Mouse (Mus musculus) heart, embryonic 14.5 days (tissue): ENCODE measurements around the gene Vmn1r38. TPM values are rescaled to one million over a fixed set of nuclear protein-coding genes. Genes with fewer than 3 reads are reported as not detected.
"Not testable (repeated sequence)": the region's sequence is repeated elsewhere in the genome, so short reads cannot be mapped to it uniquely, and the experiment has no call there.

Experiments
- ATAC-seq: fragments of 200-750 bp; cut with Nextera tagmentation; 2 replicates; pipeline ENCODE4 v1.8.0; 2017; ENCODE audit warnings: low read depth, moderate TSS enrichment; ENCODE audit not compliant: insufficient number of reproducible peaks, insufficient read depth, low FRiP score
- H3K27ac ChIP-seq, 2 experiments: fragments of 200-500 bp in 1 of 2; fragments of 300-500 bp in 1 of 2; sonication (generic) in 1 of 2; replicated peaks in 1 of 2; 2 replicates each; pipeline ENCODE4 v1.5.1; 2012 to 2014; ENCODE audit warnings: low read depth in 2 of 2, low read length in 2 of 2, control low read depth in 1 of 2, mild to moderate bottlenecking in 1 of 2, mixed read lengths in 1 of 2; ENCODE audit not compliant: control insufficient read depth in 1 of 2, insufficient read depth in 1 of 2
- H3K27me3 ChIP-seq: fragments of 300-500 bp; sonication (generic); 2 replicates; pipeline ENCODE4 v1.6.1; 2014; ENCODE audit warnings: mild to moderate bottlenecking, low read length, control low read depth; ENCODE audit not compliant: control insufficient read depth, insufficient read depth
- H3K36me3 ChIP-seq: fragments of 300-500 bp; sonication (generic); 2 replicates; pipeline ENCODE4 v1.6.1; 2014; ENCODE audit warnings: mild to moderate bottlenecking, control low read depth, low read length, mixed read lengths; ENCODE audit not compliant: control insufficient read depth, insufficient read depth
- H3K4me1 ChIP-seq, 2 experiments: fragments of 200-500 bp in 1 of 2; fragments of 300-500 bp in 1 of 2; sonication (generic) in 1 of 2; 2 replicates each; pipeline ENCODE4 v1.6.1; 2012 to 2014; ENCODE audit warnings: low read length in 2 of 2, control low read depth in 1 of 2, mixed read lengths in 1 of 2; ENCODE audit not compliant: control insufficient read depth in 2 of 2, insufficient read depth in 2 of 2
- H3K4me2 ChIP-seq: fragments of 300-500 bp; sonication (generic); 2 replicates; pipeline ENCODE4 v1.6.1; 2014; ENCODE audit warnings: mild to moderate bottlenecking, low read length
- H3K4me3 ChIP-seq, 2 experiments: fragments of 200-500 bp in 1 of 2; fragments of 300-500 bp in 1 of 2; sonication (generic) in 1 of 2; 2 replicates each; pipeline ENCODE4 v1.5.1; 2012 to 2014; ENCODE audit warnings: low read length in 2 of 2, mild to moderate bottlenecking in 2 of 2, control low read depth in 1 of 2, low read depth in 1 of 2, moderate library complexity in 1 of 2; ENCODE audit not compliant: control insufficient read depth in 1 of 2, insufficient read depth in 1 of 2
- H3K9ac ChIP-seq: fragments of 300-500 bp; sonication (generic); 2 replicates; pipeline ENCODE4 v1.6.1; 2014; ENCODE audit warnings: mild to moderate bottlenecking, low read length
- H3K9me3 ChIP-seq: fragments of 300-500 bp; sonication (generic); 2 replicates; pipeline ENCODE4 v1.6.1; 2016; ENCODE audit warnings: low read length, control low read depth; ENCODE audit not compliant: control insufficient read depth
- WGBS: fragments of 180-500 bp; shearing (Covaris S2); extraction: QIAGEN DNeasy Blood & Tissue Kit; methylation state at CpG from one replicate; pipeline ENCODE4 v1.1.7; 2014; 5-methylcytosine and 5-hydroxymethylcytosine counted together
- polyA plus RNA-seq: library from polyadenylated mRNA; unstranded; fragments of >200 nt; fragmentation: Nextera tagmentation; extraction: Ambion mirVana; gene quantifications from 2 replicates; pipeline ENCODE4 v1.2.1, GENCODE M21; 2014

Vmn1r38 gene
- not detected in 2 replicates for polyA plus RNA-seq

- not testable (repeated sequence) for ATAC-seq, H3K9me3 ChIP-seq, H3K4me2 ChIP-seq, H3K27ac ChIP-seq, H3K36me3 ChIP-seq, H3K27me3 ChIP-seq, H3K4me3 ChIP-seq, H3K9ac ChIP-seq, H3K4me1 ChIP-seq
Observed at GRCm38 (mm10) chr6:66782527-66782926, at the start of gene Vmn1r38. Vmn1r38 (minus strand) TSS chr6:66782627.

- Histone ChIP-seq H3K27ac (no peak within 1 kb of the TSS), H3K4me1 (no peaks in the 10 kb centered on the region), H3K36me3 (no peaks in the 10 kb centered on the region), H3K9ac (no peak within 1 kb of the TSS), H3K9me3 (0 out of 2 replicates have a peak, but pooled peaks cover 5% of the 10 kb centered on the region), H3K27me3 (no peaks in the 10 kb centered on the region), H3K4me2 (no peak within 1 kb of the TSS), H3K4me3 (no peak within 1 kb of the TSS)
- 86% methylated on average over 2 of the region's 2 CpGs for WGBS
- ATAC-seq, result no peak
Observed at GRCm38 (mm10) chr6:66810509-66810908, 28.1 kb upstream of the Vmn1r38 start, which contains the start of gene Vmn1r39. Vmn1r39 (minus strand) TSS chr6:66810609.

GRCm38 (mm10) chr6:66806311-66806710 is 23.9 kb upstream of the Vmn1r38 start:
- Histone ChIP-seq H3K36me3 (no peaks in the 10 kb centered on the region), H3K27me3 (no peaks in the 10 kb centered on the region), H3K4me3 (no peak overlapping the region), H3K27ac (no peak overlapping the region), H3K4me2 (no peak overlapping the region), H3K9ac (no peak overlapping the region), H3K9me3 (no peaks in the 10 kb centered on the region), H3K4me1 (no peaks in the 10 kb centered on the region)
- 57% methylated on average over 1 of the region's 1 CpGs for WGBS
- ATAC-seq, result no peak

GRCm38 (mm10) chr6:66805713-66806112 is 23.3 kb upstream of the Vmn1r38 start:
- Histone ChIP-seq H3K4me2 (no peak overlapping the region), H3K9ac (no peak overlapping the region), H3K27ac (no peak overlapping the region), H3K27me3 (no peaks in the 10 kb centered on the region), H3K36me3 (no peaks in the 10 kb centered on the region), H3K9me3 (no peaks in the 10 kb centered on the region), H3K4me3 (no peak overlapping the region), H3K4me1 (no peaks in the 10 kb centered on the region)
- ATAC-seq, result no peak
- whole genome bisulfite sequencing, result 73% methylated on average over 3 of the region's 3 CpGs

GRCm38 (mm10) chr6:66729082-66729481 is 53.3 kb downstream of the Vmn1r38 start, which contains the start of gene Vmn1r37:
Vmn1r37 (plus strand) TSS chr6:66729382.
- not testable (repeated sequence) for H3K36me3 ChIP-seq, H3K27me3 ChIP-seq, ATAC-seq

More at GRCm38 (mm10) chr6:66729082-66729481, 53.3 kb downstream of the Vmn1r38 start, which contains the start of gene Vmn1r37:
- H3K9me3 ChIP-seq, H3K4me3 ChIP-seq, H3K9ac ChIP-seq, H3K4me2 ChIP-seq, H3K4me1 ChIP-seq, H3K27ac ChIP-seq: not testable (repeated sequence)

Other genes with a start within 250 kb of the Vmn1r38 start
- 67.0 and 70.3 TPM in 2 replicates for gene Mad2l1, start 247.2 kb downstream of the Vmn1r38 start, polyA plus RNA-seq
- gene Vmn1r32, start 222.5 kb downstream of the Vmn1r38 start, polyA plus RNA-seq, result 0.07 TPM in 1 of 2 replicates, not detected in the other
- gene Vmn1r33, start 164.3 kb downstream of the Vmn1r38 start, polyA plus RNA-seq, result not detected in 2 replicates
- gene Vmn1r34, start 138.7 kb downstream of the Vmn1r38 start, polyA plus RNA-seq, result not detected in 2 replicates
- gene Vmn1r35, start 96.7 kb downstream of the Vmn1r38 start, polyA plus RNA-seq, result not detected in 2 replicates
- not detected in 2 replicates for gene Vmn1r36, start 63.5 kb downstream of the Vmn1r38 start, polyA plus RNA-seq
- not detected in 2 replicates for gene Vmn1r37, start 53.2 kb downstream of the Vmn1r38 start, polyA plus RNA-seq
- not detected in 2 replicates for gene Vmn1r39, start 28.0 kb upstream of the Vmn1r38 start, polyA plus RNA-seq
- 72.4 and 73.9 TPM in 2 replicates for gene Gng12, start 113.8 kb upstream of the Vmn1r38 start, polyA plus RNA-seq